Mouse (Mus musculus) stomach, embryonic 16.5 days (tissue): ENCODE measurements at regions not wholly inside any gene's neighbourhood (a gene's known extent, or its start where the extent isn't known, plus 50 kb on each side); places are given as distances from the start of the nearest gene placed in this dataset.
A peak's percentile ranks its signal among the peaks of the same experiment; 100 is the strongest.

Experiments used
- ATAC-seq: fragments of 200-750 bp; cut with Nextera tagmentation; 2 replicates; pipeline ENCODE4 v1.8.0; 2017; ENCODE audit warnings: moderate number of reproducible peaks, moderate TSS enrichment; ENCODE audit not compliant: insufficient read depth, low FRiP score
- H3K27ac ChIP-seq: fragments of 300-500 bp; sonication (generic); 2 replicates; pipeline ENCODE4 v1.5.1; 2014; ENCODE audit warnings: low read length
- H3K27me3 ChIP-seq: fragments of 300-500 bp; sonication (generic); 2 replicates; pipeline ENCODE4 v1.6.1; 2014; ENCODE audit warnings: low read length, control low read depth, mixed read lengths; ENCODE audit not compliant: control insufficient read depth, insufficient read depth
- H3K36me3 ChIP-seq: fragments of 300-500 bp; sonication (generic); 2 replicates; pipeline ENCODE4 v1.6.1; 2014; ENCODE audit warnings: low read length; ENCODE audit not compliant: control insufficient read depth, insufficient read depth
- H3K4me1 ChIP-seq: fragments of 300-500 bp; sonication (generic); 2 replicates; pipeline ENCODE4 v1.6.1; 2014; ENCODE audit warnings: low read length, control low read depth, mixed read lengths; ENCODE audit not compliant: control insufficient read depth, insufficient read depth
- H3K4me2 ChIP-seq: fragments of 300-500 bp; sonication (generic); 2 replicates; pipeline ENCODE4 v1.6.1; 2014; ENCODE audit warnings: low read depth, low read length, mixed read lengths
- H3K4me3 ChIP-seq: fragments of 300-500 bp; sonication (generic); replicated peaks from 2 replicates; pipeline ENCODE4 v1.5.1; 2014; ENCODE audit warnings: mild to moderate bottlenecking, low read length
- H3K9ac ChIP-seq: fragments of 300-500 bp; sonication (generic); 2 replicates; pipeline ENCODE4 v1.6.1; 2014; ENCODE audit warnings: low read length
- H3K9me3 ChIP-seq: fragments of 300-500 bp; sonication (generic); replicated peaks from 2 replicates; pipeline ENCODE4 v1.6.1; 2016; ENCODE audit warnings: low read length, control low read depth; ENCODE audit not compliant: control insufficient read depth
- WGBS: fragments of 180-500 bp; shearing (Covaris S2); extraction: QIAGEN DNeasy Blood & Tissue Kit; methylation state at CpG from one replicate; pipeline ENCODE4 v1.1.7; 2014; 5-methylcytosine and 5-hydroxymethylcytosine counted together

GRCm38 (mm10) chr1:92720567-92720966 lies 71.9 kb upstream of the Otos start:
- no peaks in the 10 kb centered on the region for H3K27me3 ChIP-seq
- no peak overlapping the region for H3K4me3 ChIP-seq
- H3K4me2 ChIP-seq = no peak overlapping the region
- no peaks in the 10 kb centered on the region for H3K9me3 ChIP-seq
- 70% methylated on average over 10 of the region's 10 CpGs for WGBS
- no peak overlapping the region for H3K9ac ChIP-seq
- no peak overlapping the region for H3K27ac ChIP-seq
- H3K4me1 ChIP-seq = no peaks in the 10 kb centered on the region
- no peaks in the 10 kb centered on the region for H3K36me3 ChIP-seq
- no peak; the same call in 1 of the 2 replicates for ATAC-seq

GRCm38 (mm10) chr1:92719864-92720263 lies 71.2 kb upstream of the Otos start:
- Histone ChIP-seq H3K4me3 (no peak overlapping the region), H3K9me3 (no peaks in the 10 kb centered on the region), H3K9ac (no peak overlapping the region), H3K4me2 (no peak overlapping the region), H3K4me1 (no peaks in the 10 kb centered on the region), H3K27ac (no peak overlapping the region), H3K36me3 (no peaks in the 10 kb centered on the region), H3K27me3 (no peaks in the 10 kb centered on the region)
- ATAC-seq = no peak
- 95% methylated on average over 6 of the region's 6 CpGs for WGBS

- H3K36me3 ChIP-seq = no peaks in the 10 kb centered on the region
- H3K27me3 ChIP-seq = no peaks in the 10 kb centered on the region
- H3K9me3 ChIP-seq = no peaks in the 10 kb centered on the region
- WGBS = 58% methylated on average over 4 of the region's 4 CpGs
- no peak overlapping the region for H3K9ac ChIP-seq
- no peak overlapping the region for H3K4me3 ChIP-seq
- H3K4me1 ChIP-seq = no peaks in the 10 kb centered on the region
- H3K27ac ChIP-seq = no peak overlapping the region
- H3K4me2 ChIP-seq = no peak overlapping the region
- ATAC-seq = peak; percentile 60; the same call in 1 of the 2 replicates
Observed at GRCm38 (mm10) chr1:92718108-92718507, 69.5 kb upstream of the Otos start.

- no peaks in the 10 kb centered on the region for H3K4me1 ChIP-seq
- H3K36me3 ChIP-seq = no peaks in the 10 kb centered on the region
- H3K9ac ChIP-seq = no peak overlapping the region
- H3K27me3 ChIP-seq = no peaks in the 10 kb centered on the region
- 53% methylated on average over 9 of the region's 9 CpGs for WGBS
- H3K27ac ChIP-seq = no peak overlapping the region
- no peaks in the 10 kb centered on the region for H3K9me3 ChIP-seq
- no peak for ATAC-seq
- no peak overlapping the region for H3K4me2 ChIP-seq
- H3K4me3 ChIP-seq = no peak overlapping the region
Observed at GRCm38 (mm10) chr1:92714725-92715324, 66.2 kb upstream of the Otos start.

DNA sequence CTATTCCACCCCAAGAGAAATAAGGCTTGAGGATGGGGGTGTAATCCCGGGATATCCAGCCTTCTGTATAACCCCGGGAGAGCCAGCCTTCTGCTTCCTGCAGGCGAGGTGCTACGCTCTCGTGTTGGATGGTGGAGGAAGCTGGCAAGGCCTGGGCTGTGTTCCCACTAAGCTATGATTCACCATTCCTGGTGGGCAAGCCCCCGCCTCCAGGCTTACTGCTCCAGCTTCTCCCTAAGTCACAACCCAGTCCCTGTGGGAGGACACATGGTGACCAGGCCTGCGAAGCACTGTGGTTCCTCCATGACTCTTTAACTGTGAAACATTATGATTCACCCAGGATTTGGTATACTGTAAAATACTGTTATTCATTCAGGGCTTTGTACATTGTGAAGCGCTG lies 63.7 kb upstream of the Otos start:
- ATAC-seq = no peak
- Histone ChIP-seq H3K4me3 (no peak overlapping the region), H3K36me3 (no peaks in the 10 kb centered on the region), H3K9ac (no peak overlapping the region), H3K4me2 (no peak overlapping the region), H3K4me1 (0 out of 2 replicates have a peak, but pooled peaks cover 3% of the 10 kb centered on the region), H3K9me3 (no peaks in the 10 kb centered on the region), H3K27me3 (no peaks in the 10 kb centered on the region), H3K27ac (no peak overlapping the region)
- 87% methylated on average over 8 of the region's 8 CpGs for WGBS

- no peaks in the 10 kb centered on the region for H3K36me3 ChIP-seq
- no peak overlapping the region for H3K27ac ChIP-seq
- no peaks in the 10 kb centered on the region for H3K27me3 ChIP-seq
- 85% methylated on average over 2 of the region's 2 CpGs for WGBS
- 0 out of 2 replicates have a peak, but pooled peaks cover 3% of the 10 kb centered on the region for H3K4me1 ChIP-seq
- H3K4me2 ChIP-seq = no peak overlapping the region
- no peak overlapping the region for H3K9ac ChIP-seq
- H3K4me3 ChIP-seq = no peak overlapping the region
- ATAC-seq = no peak
- H3K9me3 ChIP-seq = no peaks in the 10 kb centered on the region
Observed at GRCm38 (mm10) chr1:92710321-92710839, 61.7 kb upstream of the Otos start.

DNA sequence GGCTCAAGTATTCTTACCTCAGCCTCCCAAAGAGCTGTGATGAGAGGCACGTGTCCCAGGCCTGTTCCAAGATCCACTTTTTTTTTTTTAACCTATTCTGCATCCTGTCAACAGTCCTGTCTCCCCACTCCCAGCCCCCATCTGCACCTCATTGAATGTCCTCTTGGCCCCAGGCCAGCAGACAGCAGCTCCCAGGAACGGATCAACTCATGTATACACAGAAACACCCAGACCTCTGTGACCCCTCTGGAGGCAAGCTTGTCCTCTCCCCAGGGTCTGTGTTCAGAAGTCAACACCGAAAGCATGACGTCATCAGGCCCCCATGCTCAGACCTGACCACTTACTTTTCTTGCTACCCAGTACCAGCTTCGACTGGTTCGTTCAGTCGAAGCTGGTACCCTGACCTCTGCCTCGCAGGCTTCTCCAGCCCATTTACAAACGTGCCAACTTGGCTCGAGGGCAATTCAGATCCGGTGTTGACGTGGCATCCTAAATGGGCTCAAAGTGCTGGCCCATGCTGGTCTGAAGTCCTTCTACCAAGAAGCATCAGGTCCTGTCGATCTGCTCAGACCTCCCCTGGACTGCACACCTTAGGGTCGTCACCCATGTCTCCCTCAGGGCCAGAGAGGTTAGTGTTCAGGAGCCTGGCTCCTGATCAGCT lies 60.7 kb upstream of the Otos start:
- ATAC-seq = peak; percentile 50; the same call in 1 of the 2 replicates
- H3K4me2 ChIP-seq = no peak overlapping the region
- H3K27me3 ChIP-seq = no peaks in the 10 kb centered on the region
- H3K4me1 ChIP-seq = 0 out of 2 replicates have a peak, but pooled peaks cover 3% of the 10 kb centered on the region
- no peak overlapping the region for H3K9ac ChIP-seq
- WGBS = 61% methylated on average over 14 of the region's 14 CpGs
- H3K4me3 ChIP-seq = no peak overlapping the region
- no peak overlapping the region for H3K27ac ChIP-seq
- no peaks in the 10 kb centered on the region for H3K9me3 ChIP-seq
- H3K36me3 ChIP-seq = no peaks in the 10 kb centered on the region

GRCm38 (mm10) chr1:92707917-92708897 lies 59.6 kb upstream of the Otos start:
- WGBS = 76% methylated on average over 19 of the region's 19 CpGs
- Histone ChIP-seq H3K4me3 (no peak overlapping the region), H3K9ac (no peak overlapping the region), H3K9me3 (no peaks in the 10 kb centered on the region), H3K27ac (peak overlapping the region; percentile 60), H3K36me3 (no peaks in the 10 kb centered on the region), H3K4me1 (0 out of 2 replicates have a peak, but pooled peaks cover 3% of the 10 kb centered on the region), H3K4me2 (no peak overlapping the region), H3K27me3 (no peaks in the 10 kb centered on the region)
- ATAC-seq = peak; percentile 31; the same call in 1 of the 2 replicates
